9 mouse cellular contexts compared by ENCODE assay signal in the genomic region with DNA sequence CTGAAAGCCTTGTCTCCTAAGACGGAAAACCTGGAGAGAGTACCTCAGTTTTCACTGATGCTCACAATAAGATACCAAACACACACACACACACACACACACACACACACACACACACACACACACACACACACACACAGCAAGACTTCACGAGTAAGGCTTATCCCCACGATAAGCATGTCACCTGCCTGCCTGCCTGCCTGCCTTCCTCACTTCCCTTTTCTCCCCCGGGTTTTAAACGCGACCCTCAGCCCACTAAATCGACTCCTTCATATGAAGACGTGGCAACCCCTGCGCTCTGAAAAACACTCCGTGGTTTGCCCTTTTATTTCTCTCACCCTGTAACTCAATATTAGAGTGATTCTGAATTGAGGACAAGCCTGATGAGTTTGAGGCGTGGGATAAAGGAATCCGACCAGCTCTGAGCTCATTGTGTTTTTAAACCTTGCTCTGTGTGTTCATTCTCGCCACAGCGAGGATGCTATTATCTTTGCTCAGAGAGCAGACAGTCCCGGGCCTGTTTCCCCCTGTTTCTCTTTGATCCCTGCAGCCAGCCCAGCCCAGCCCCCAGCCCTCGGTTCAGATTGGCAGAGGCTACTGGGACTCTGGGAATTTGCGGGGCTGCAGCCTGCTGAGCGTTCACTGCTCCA.
A peak's percentile ranks its signal among the peaks of the same experiment; 100 is the strongest.
DNase-seq lines count a peak whose midpoint lies in the region; ATAC-seq and TF ChIP-seq lines count a peak whose summit lies in the region.
"Had no signal": no experiment of that assay in that cellular context is flagged by ENCODE, and none has a peak within 500 bp of the region (broad histone marks: within the 10 kb centered on the region; RNA-seq: fewer than 3 reads in every experiment).

No protein-coding gene starts in this region.

- under 1% methylated on average over 18 of the region's 18 CpGs for WGBS in kidney, embryonic 15.5 days
- WGBS in forebrain, embryonic 14.5 days, result 0% methylated on average over 18 of the region's 18 CpGs
- WGBS in midbrain, embryonic 13.5 days, result under 1% methylated on average over 18 of the region's 18 CpGs

- H3K9me3 ChIP-seq in kidney, embryonic 15.5 days (replicated peaks), result no peaks in the 10 kb centered on the region
- H3K9me3 ChIP-seq in forebrain, embryonic 14.5 days (replicated peaks; ENCODE audit: control insufficient read depth, low read length), result no peaks in the 10 kb centered on the region
- H3K9me3 ChIP-seq in midbrain, embryonic 13.5 days, result no peaks in the 10 kb centered on the region

- H3K36me3 ChIP-seq in kidney, embryonic 15.5 days, result no peaks in the 10 kb centered on the region
- no peaks in the 10 kb centered on the region for H3K36me3 ChIP-seq in forebrain, embryonic 14.5 days (ENCODE audit: control insufficient read depth, insufficient read depth, low read length)
- H3K36me3 ChIP-seq in midbrain, embryonic 13.5 days, result no peaks in the 10 kb centered on the region
- no peaks in the 10 kb centered on the region for H3K36me3 ChIP-seq in testis, adult 2 months (ENCODE audit: control insufficient read depth, insufficient read depth, low read length)
- H3K36me3 ChIP-seq: G1E had no signal

- peak overlapping the region; percentile 90 for H3K4me2 ChIP-seq in kidney, embryonic 15.5 days
- H3K4me2 ChIP-seq in forebrain, embryonic 14.5 days (ENCODE audit: low read length), result peak overlapping the region; percentile 70
- peak overlapping the region; percentile 69 for H3K4me2 ChIP-seq in midbrain, embryonic 13.5 days (replicated peaks)

- no peak for TF ChIP-seq CTCF in testis, adult 2 months (IDR thresholded peaks at IDR 0.05; ENCODE audit: control insufficient read depth, insufficient read depth, insufficient replicate concordance, low read depth, low read length)

- no peak for TF ChIP-seq POLR2A in testis, adult 2 months (IDR thresholded peaks at IDR 0.05; ENCODE audit: control insufficient read depth, low read depth, low read length)

- H3K27me3 ChIP-seq in kidney, embryonic 15.5 days, result peaks cover 13% of the 10 kb centered on the region
- H3K27me3 ChIP-seq in forebrain, embryonic 14.5 days (replicated peaks; ENCODE audit: control insufficient read depth, insufficient read depth, low read length), result no peaks in the 10 kb centered on the region
- H3K27me3 ChIP-seq in midbrain, embryonic 13.5 days, result 0 out of 2 replicates have a peak, but pooled peaks cover 7% of the 10 kb centered on the region
- no peaks in the 10 kb centered on the region for H3K27me3 ChIP-seq in testis, adult 2 months (ENCODE audit: control insufficient read depth, insufficient read depth, low read length)

- H3K4me1 ChIP-seq in kidney, embryonic 15.5 days, result peaks cover 22% of the 10 kb centered on the region
- H3K4me1 ChIP-seq in brown adipose tissue, adult 24 weeks (ENCODE audit: control insufficient read depth, insufficient read depth, insufficient read length, low read length), result peaks cover 2% of the 10 kb centered on the region
- peaks cover 5% of the 10 kb centered on the region; the same call in 1 of the 2 replicates for H3K4me1 ChIP-seq in forebrain, embryonic 14.5 days (ENCODE audit: control insufficient read depth, insufficient read depth, low read length)
- peaks cover 18% of the 10 kb centered on the region for H3K4me1 ChIP-seq in midbrain, embryonic 13.5 days (replicated peaks)
- H3K4me1 ChIP-seq in testis, adult 2 months (ENCODE audit: control insufficient read depth, insufficient read depth, low read length), result peaks cover 11% of the 10 kb centered on the region

- peak; percentile 61; the same call in 1 of the 2 replicates for ATAC-seq in kidney, embryonic 15.5 days (replicated peaks; ENCODE audit: low FRiP score)
- peak; percentile 85 for ATAC-seq in forebrain, embryonic 14.5 days
- peak; percentile 94 for ATAC-seq in midbrain, embryonic 13.5 days
- no peak for ATAC-seq in inflammation-experienced regulatory T-cells, adult 6 months

- H3K9ac ChIP-seq in kidney, embryonic 15.5 days, result 0 out of 2 replicates have a peak overlapping the region, but pooled peaks have one; percentile 6
- peak overlapping the region; percentile 63 for H3K9ac ChIP-seq in forebrain, embryonic 14.5 days (ENCODE audit: low read length)
- H3K9ac ChIP-seq in midbrain, embryonic 13.5 days (replicated peaks), result peak overlapping the region; percentile 55

- H3K4me3 ChIP-seq in kidney, embryonic 15.5 days (replicated peaks), result peak overlapping the region; percentile 44
- peak overlapping the region; percentile 53 for H3K4me3 ChIP-seq in brown adipose tissue, adult 24 weeks (ENCODE audit: insufficient read depth, low read depth, low read length)
- peak overlapping the region; percentile 37 for H3K4me3 ChIP-seq in forebrain, embryonic 14.5 days (ENCODE audit: low read depth, low read length)
- peak overlapping the region; percentile 39 for H3K4me3 ChIP-seq in midbrain, embryonic 13.5 days (replicated peaks)
- H3K4me3 ChIP-seq in testis, adult 2 months (ENCODE audit: control insufficient read depth, low read depth, low read length), result peak overlapping the region; percentile 64

- no peak overlapping the region for H3K27ac ChIP-seq in kidney, embryonic 15.5 days
- H3K27ac ChIP-seq in brown adipose tissue, adult 24 weeks (replicated peaks; ENCODE audit: low read depth, low read length), result no peak overlapping the region
- peak overlapping the region; percentile 74 for H3K27ac ChIP-seq in forebrain, embryonic 14.5 days (ENCODE audit: low read depth, low read length)
- peak overlapping the region; percentile 94 for H3K27ac ChIP-seq in midbrain, embryonic 13.5 days
- H3K27ac ChIP-seq in testis, adult 2 months (ENCODE audit: control insufficient read depth, insufficient read depth, low read depth, low read length), result no peak overlapping the region

- DNase-seq in kidney, adult 9 months, result no peak
- DNase-seq in forebrain, embryonic 14.5 days (ENCODE audit: low spot score), result peak; percentile 82
- DNase-seq in layer of hippocampus, postnatal 10 days (ENCODE audit: low spot score in 2 of 2), result peak; percentile 51 to 66

Comparison
In these comparisons a context has a peak if more than half of its experiments do, and no peak if none do; other contexts are left out.
1. H3K27ac ChIP-seq: peak in forebrain, embryonic 14.5 days (single experiment) and midbrain, embryonic 13.5 days (single experiment); none in kidney, embryonic 15.5 days (single experiment), brown adipose tissue, adult 24 weeks (single experiment) and testis, adult 2 months (single experiment).
2. H3K9ac ChIP-seq: peak in every context shown above with its lines; median percentile 63 in forebrain, embryonic 14.5 days; 55 in midbrain, embryonic 13.5 days; 6 in kidney, embryonic 15.5 days.
3. Peak in every context shown above with its lines, with median percentiles within 50 percentile points of each other: H3K4me2 ChIP-seq and H3K4me3 ChIP-seq.